9 mouse cellular contexts compared by ENCODE assay signal in the genomic region with DNA sequence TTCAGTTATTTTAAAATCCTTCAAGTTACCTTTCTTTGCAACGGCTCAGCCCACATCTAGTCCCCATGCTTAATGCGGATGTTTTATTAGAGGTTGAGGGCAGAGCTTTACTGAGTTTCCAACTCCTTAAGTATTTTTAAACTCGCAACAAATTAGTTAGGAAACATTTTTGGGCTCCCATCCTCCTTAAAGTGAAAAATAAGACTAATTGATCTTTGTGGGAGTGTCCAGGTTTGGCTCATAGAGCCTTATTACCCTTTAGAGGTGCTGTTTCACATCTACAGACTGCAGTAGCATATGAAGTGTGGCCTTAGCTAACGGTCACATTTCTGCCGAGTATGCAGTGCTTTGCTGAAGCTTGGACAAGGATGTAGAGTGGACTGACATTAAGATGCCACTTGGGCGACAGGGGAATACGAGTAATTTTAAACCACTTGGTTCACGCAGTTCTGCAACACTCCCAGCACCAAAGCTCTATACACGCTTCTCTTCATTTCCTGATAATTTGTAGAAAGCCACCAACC. TPM values are rescaled to one million over a fixed set of nuclear protein-coding genes. Genes with fewer than 3 reads are reported as not detected.
DNase-seq lines count a peak whose midpoint lies in the region; ATAC-seq and TF ChIP-seq lines count a peak whose summit lies in the region.
"Had no signal": no experiment of that assay in that cellular context is flagged by ENCODE, and none has a peak within 500 bp of the region (broad histone marks: within the 10 kb centered on the region; RNA-seq: fewer than 3 reads in every experiment).

No protein-coding gene starts in this region.

- DNase-seq in heart, postnatal 36 days, result no peak
- no peak for DNase-seq in G1E (ENCODE audit: low spot score)
- no peak for DNase-seq in hindbrain, embryonic 11.5 days (ENCODE audit: low spot score)
- peak; percentile 88 for DNase-seq in midbrain, embryonic 11.5 days (ENCODE audit: low spot score, missing footprints)
- DNase-seq in adrenal gland, adult (ENCODE audit: inconsistent age in 2 of 2, low spot score in 1 of 2), result no peak
- no peak for DNase-seq in gastrocnemius, postnatal 36 days

- H3K4me3 ChIP-seq in heart, embryonic 16.5 days (ENCODE audit: low read length), result peak overlapping the region; percentile 70
- peak overlapping the region; percentile 95 for H3K4me3 ChIP-seq in G1E (ENCODE audit: low read depth, low read length)
- no peak overlapping the region; the same call in 1 of the 2 replicates for H3K4me3 ChIP-seq in hindbrain, embryonic 11.5 days (ENCODE audit: low read depth, low read length)
- H3K4me3 ChIP-seq in midbrain, embryonic 11.5 days (ENCODE audit: low read depth, low read length), result peak overlapping the region; percentile 70

- peak overlapping the region; percentile 78 for H3K4me2 ChIP-seq in heart, embryonic 16.5 days (ENCODE audit: low read depth, low read length)
- peak overlapping the region; percentile 69 for H3K4me2 ChIP-seq in hindbrain, embryonic 11.5 days (replicated peaks; ENCODE audit: low read depth, low read length)
- peak overlapping the region; percentile 94 for H3K4me2 ChIP-seq in midbrain, embryonic 11.5 days

- no peak for TF ChIP-seq CTCF in G1E (IDR thresholded peaks at IDR 0.05; ENCODE audit: low read depth, low read length)

- intact Hi-C loops in heart, postnatal 36 days (cut with DNase I), result loop anchor here (5.0 kb wide), 2 partner anchors 37 to 67 kb away; no protein-coding TSS in a partner anchor
- intact Hi-C loops in gastrocnemius, postnatal 36 days (cut with DNase I), result no loop called here

- H3K27me3 ChIP-seq in heart, embryonic 16.5 days (ENCODE audit: control insufficient read depth, insufficient read depth, low read length), result no peaks in the 10 kb centered on the region
- no peaks in the 10 kb centered on the region for H3K27me3 ChIP-seq in G1E (ENCODE audit: insufficient read depth, low read length)
- H3K27me3 ChIP-seq in hindbrain, embryonic 11.5 days (ENCODE audit: control insufficient read depth, insufficient read depth, low read length), result peaks cover 3% of the 10 kb centered on the region; the same call in 1 of the 2 replicates
- no peaks in the 10 kb centered on the region for H3K27me3 ChIP-seq in midbrain, embryonic 11.5 days (ENCODE audit: control insufficient read depth, insufficient read depth, low read length)
- H3K27me3 ChIP-seq: Patski had no signal

- H3K36me3 ChIP-seq in heart, embryonic 16.5 days (ENCODE audit: control insufficient read depth, insufficient read depth), result no peaks in the 10 kb centered on the region
- peaks cover 23% of the 10 kb centered on the region for H3K36me3 ChIP-seq in G1E (replicated peaks)
- no peaks in the 10 kb centered on the region for H3K36me3 ChIP-seq in hindbrain, embryonic 11.5 days (ENCODE audit: control insufficient read depth, insufficient read depth, low read length)
- H3K36me3 ChIP-seq in midbrain, embryonic 11.5 days (ENCODE audit: control insufficient read depth, insufficient read depth, low read length), result no peaks in the 10 kb centered on the region

- WGBS in heart, embryonic 16.5 days, result 23% methylated on average over 9 of the region's 9 CpGs
- 66% methylated on average over 9 of the region's 9 CpGs for WGBS in hindbrain, embryonic 11.5 days
- WGBS in midbrain, embryonic 11.5 days, result 55% methylated on average over 9 of the region's 9 CpGs

- H3K9me3 ChIP-seq in heart, embryonic 16.5 days (replicated peaks; ENCODE audit: control insufficient read depth, low read length), result no peaks in the 10 kb centered on the region
- no peaks in the 10 kb centered on the region for H3K9me3 ChIP-seq in G1E (replicated peaks)
- no peaks in the 10 kb centered on the region for H3K9me3 ChIP-seq in hindbrain, embryonic 11.5 days (ENCODE audit: control insufficient read depth, low read length)
- H3K9me3 ChIP-seq in midbrain, embryonic 11.5 days (ENCODE audit: control insufficient read depth, low read length), result no peaks in the 10 kb centered on the region

- no peak for ATAC-seq in heart, embryonic 16.5 days (replicated peaks; ENCODE audit: extremely low read depth, insufficient read depth, low FRiP score)
- no peak for ATAC-seq in G1E (ENCODE audit: extremely low read depth, insufficient number of reproducible peaks, low FRiP score, poor library complexity, severe bottlenecking)
- no peak for ATAC-seq in hindbrain, embryonic 11.5 days (ENCODE audit: low FRiP score)
- no peak for ATAC-seq in midbrain, embryonic 11.5 days (ENCODE audit: low FRiP score)
- ATAC-seq in cerebellum, adult (ENCODE audit: insufficient number of reproducible peaks, low FRiP score, low TSS enrichment), result no peak

- peak overlapping the region; percentile 99; the same call in 1 of the 2 replicates for H3K27ac ChIP-seq in heart, embryonic 16.5 days (ENCODE audit: low read length)
- H3K27ac ChIP-seq in hindbrain, embryonic 11.5 days (ENCODE audit: low read depth, low read length), result no peak overlapping the region
- no peak overlapping the region for H3K27ac ChIP-seq in midbrain, embryonic 11.5 days (ENCODE audit: low read depth, low read length)

- peak overlapping the region; percentile 84 for H3K9ac ChIP-seq in heart, embryonic 16.5 days (ENCODE audit: low read length)
- H3K9ac ChIP-seq in hindbrain, embryonic 11.5 days (ENCODE audit: low read depth, low read length), result 0 out of 2 replicates have a peak overlapping the region, but pooled peaks have one; percentile 88
- H3K9ac ChIP-seq in midbrain, embryonic 11.5 days (ENCODE audit: low read length), result 0 out of 2 replicates have a peak overlapping the region, but pooled peaks have one; percentile 82

- peaks cover 40% of the 10 kb centered on the region for H3K4me1 ChIP-seq in heart, embryonic 16.5 days (ENCODE audit: control insufficient read depth, insufficient read depth, low read length)
- H3K4me1 ChIP-seq in G1E (ENCODE audit: insufficient read depth, low read depth, low read length), result peaks cover 82% of the 10 kb centered on the region
- H3K4me1 ChIP-seq in hindbrain, embryonic 11.5 days (replicated peaks; ENCODE audit: control insufficient read depth, insufficient read depth, low read length), result peaks cover 2% of the 10 kb centered on the region; the same call in 1 of the 2 replicates
- peaks cover 11% of the 10 kb centered on the region; the same call in 1 of the 2 replicates for H3K4me1 ChIP-seq in midbrain, embryonic 11.5 days (ENCODE audit: control insufficient read depth, insufficient read depth, low read length)

RNA-seq across cellular contexts. Expression of a gene that starts 1.3 kb away (rescaled TPM):
- polyA plus RNA-seq in heart, embryonic 16.5 days (2015; fragmentation: Nextera tagmentation; extraction: Ambion mirVana), result 20.1 and 22.6 TPM in 2 replicates
- 10 to 100 TPM; 25.3 to 29.8 TPM for total RNA-seq in heart, postnatal 36 days (2021)
- total RNA-seq in G1E (2014; fragmentation: Nextera tagmentation), result 50.6 and 53.4 TPM in 2 replicates
- total RNA-seq in G1E (2017), result 7.7 and 10.1 TPM in 2 replicates
- 70.0 and 75.7 TPM in 2 replicates for polyA plus RNA-seq in G1E (2012)
- 13.5 and 15.7 TPM in 2 replicates for polyA plus RNA-seq in hindbrain, embryonic 11.5 days (2014; fragmentation: Nextera tagmentation; extraction: Ambion mirVana)
- polyA plus RNA-seq in midbrain, embryonic 11.5 days (2014; fragmentation: Nextera tagmentation; extraction: Ambion mirVana), result 12.4 and 12.8 TPM in 2 replicates
- 10 to 100 TPM in 1 of 2 experiments, 1 to 10 TPM in 1; 8.3 to 11.0 TPM for total RNA-seq in gastrocnemius, postnatal 36 days (2021)
